Mouse (Mus musculus) megakaryocyte, adult 5-6 weeks (primary cell): ENCODE data around the gene Syk. TPM values are rescaled to one million over a fixed set of nuclear protein-coding genes. Genes with fewer than 3 reads are reported as not detected.
A peak's percentile ranks its signal among the peaks of the same experiment; 100 is the strongest.

Experiments
- ATAC-seq: 2 replicates; pipeline ENCODE4 v1.8.0; 2016; ENCODE audit warnings: mild to moderate bottlenecking, inconsistent platforms; ENCODE audit not compliant: poor library complexity, severe bottlenecking
- total RNA-seq, 2 experiments: library from RNA; stranded (forward) in 1 of 2; stranded (reverse) in 1 of 2; fragments of 153-499, 151-499 nt in 1 of 2; fragments of 221-1000, 200-1000 nt in 1 of 2; gene quantifications; 2 replicates each; pipeline versions ENCODE4 v1.2.3 to v1.2.4; 2015 to 2017

Gene Syk
- total RNA-seq (2015) (87.8 and 90.2 TPM in 2 replicates), total RNA-seq (2017) (157 and 178 TPM in 2 replicates)

- ATAC-seq, result peak; percentile 87
These were observed at the start of gene Syk for GRCm38 (mm10) chr13:52582878-52583661. Syk (plus strand) TSS chr13:52583173.

- no peak for ATAC-seq
These were observed 49.3 kb upstream of the Syk start for GRCm38 (mm10) chr13:52533644-52534043.

DNA sequence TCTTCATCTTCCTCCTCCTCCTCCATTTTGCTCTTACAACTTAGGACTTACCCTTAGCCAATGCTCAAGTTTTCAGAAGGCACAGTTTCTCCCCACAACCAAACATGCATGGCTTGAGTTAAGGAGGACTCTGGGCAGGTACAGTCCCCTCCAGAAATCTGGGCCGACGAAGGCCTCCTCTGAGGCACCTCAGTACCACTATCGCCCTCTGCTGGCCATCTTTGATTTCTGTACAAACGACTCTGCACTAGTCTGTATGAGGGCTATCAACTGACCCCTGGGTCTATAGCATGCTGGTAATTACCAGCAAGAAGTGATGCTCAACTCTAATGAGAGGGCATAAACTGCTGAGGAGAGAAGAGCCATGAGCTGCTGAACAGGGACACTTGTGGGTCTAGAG, 47.4 kb upstream of the Syk start:
- peak; percentile 58 for ATAC-seq

DNA sequence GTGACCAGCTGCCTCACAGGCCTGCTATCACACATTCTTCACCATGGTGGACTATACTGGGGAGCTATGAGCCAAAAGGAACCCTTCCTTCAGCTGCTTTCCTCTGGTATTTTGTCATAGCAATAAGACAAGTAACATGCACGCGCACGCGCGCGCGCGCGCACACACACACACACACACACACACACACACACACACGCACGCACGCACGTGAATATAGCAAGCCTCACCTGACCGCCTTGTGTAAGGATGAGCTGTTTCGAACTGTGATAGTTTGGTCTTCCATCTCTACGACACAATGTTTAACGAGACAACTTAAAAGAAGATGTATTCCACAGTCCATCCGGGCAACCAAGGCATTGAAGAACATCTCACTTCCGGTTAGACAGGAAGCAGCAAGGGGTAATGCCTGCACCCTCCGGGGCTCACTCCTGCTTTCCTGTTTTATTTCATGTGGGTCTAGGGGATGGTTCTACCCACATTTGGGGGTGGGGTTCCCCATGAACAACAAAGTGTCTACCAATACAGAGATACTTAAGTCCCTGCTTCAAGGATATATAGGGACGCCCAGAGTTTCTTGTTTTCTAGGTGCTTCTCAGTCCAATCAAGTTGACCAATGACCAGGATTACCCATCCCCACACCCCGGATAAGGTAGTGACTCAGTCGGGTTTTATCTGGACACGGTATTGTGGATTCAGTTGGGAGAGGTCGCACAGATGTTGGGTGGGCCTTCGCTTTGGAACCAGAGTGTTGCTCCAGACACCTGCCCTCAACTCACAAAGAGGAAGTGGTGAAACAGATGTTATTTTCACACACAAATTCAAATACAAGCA, 45.0 kb upstream of the Syk start:
- peak; percentile 38 for ATAC-seq

- peak; percentile 45 for ATAC-seq
These were observed 44.3 kb upstream of the Syk start for GRCm38 (mm10) chr13:52538588-52539116.

GRCm38 (mm10) chr13:52539461-52539860, 43.5 kb upstream of the Syk start:
- no peak for ATAC-seq

- ATAC-seq, result no peak
These were observed 41.5 kb upstream of the Syk start for GRCm38 (mm10) chr13:52541385-52542035.

GRCm38 (mm10) chr13:52542036-52542526, 40.9 kb upstream of the Syk start:
- no peak for ATAC-seq

- ATAC-seq, result peak; percentile 36; the same call in 1 of the 2 replicates
These were observed 40.3 kb upstream of the Syk start for GRCm38 (mm10) chr13:52542636-52543035.

DNA sequence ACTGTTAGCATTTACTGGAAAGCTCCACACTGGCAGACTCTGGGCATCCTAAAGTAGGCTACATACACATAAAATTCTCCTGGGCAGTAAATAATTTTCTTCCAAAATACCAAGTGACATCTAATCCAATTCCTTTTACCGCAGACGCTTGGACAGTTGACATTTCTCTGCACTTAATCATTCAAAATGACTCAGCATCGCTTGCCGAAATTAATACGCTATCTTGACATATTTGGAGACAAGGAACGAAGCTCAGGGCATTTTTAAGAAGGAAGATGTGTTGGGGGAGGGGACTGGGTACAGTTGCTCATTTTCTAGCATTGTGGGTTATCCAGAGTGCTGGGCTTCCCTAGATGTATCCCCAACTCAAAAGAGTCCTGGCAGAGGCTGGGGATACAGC, 36.7 kb upstream of the Syk start:
- ATAC-seq, result no peak

- peak; percentile 58 for ATAC-seq
These were observed 32.2 kb upstream of the Syk start for GRCm38 (mm10) chr13:52550690-52551193.

GRCm38 (mm10) chr13:52551275-52551674, 31.7 kb upstream of the Syk start:
- peak; percentile 71 for ATAC-seq

GRCm38 (mm10) chr13:52552822-52553477, 30.0 kb upstream of the Syk start:
- ATAC-seq, result no peak

- ATAC-seq, result no peak
These were observed 28.3 kb upstream of the Syk start for GRCm38 (mm10) chr13:52554722-52555121.

- ATAC-seq, result no peak
These were observed 25.6 kb upstream of the Syk start for GRCm38 (mm10) chr13:52557421-52557820.

- no peak for ATAC-seq
These were observed 21.4 kb upstream of the Syk start for GRCm38 (mm10) chr13:52561367-52562165.

DNA sequence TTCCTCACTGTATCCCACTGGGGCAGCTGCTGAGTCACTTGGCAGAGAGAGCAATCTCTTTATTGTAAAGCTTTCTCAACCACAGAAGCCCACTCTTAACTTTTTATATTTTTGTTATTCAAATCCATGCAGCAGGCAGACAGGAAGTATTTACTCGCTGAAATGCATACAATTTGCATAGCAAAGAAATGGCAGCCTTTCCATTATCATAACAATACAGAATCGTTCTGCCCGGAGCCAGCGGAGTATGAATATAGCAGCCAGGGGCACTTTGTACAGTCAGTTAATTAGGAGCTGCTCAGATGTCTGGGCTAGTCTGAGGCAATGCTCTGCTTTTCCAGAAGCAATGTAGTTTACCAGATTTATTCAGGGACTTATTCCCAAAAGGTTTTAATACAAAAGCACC, 20.8 kb upstream of the Syk start:
- ATAC-seq, result no peak

- peak; percentile 59 for ATAC-seq
These were observed 17.8 kb upstream of the Syk start for GRCm38 (mm10) chr13:52565103-52565739.
